In genomic region chr16:48074879-48075278, GRCm38 (mm10) we compare ENCODE assay signal across 19 mouse cellular contexts.
DNase-seq lines count a peak whose midpoint lies in the region; TF ChIP-seq lines count a peak whose summit lies in the region.
"Had no signal": no experiment of that assay in that cellular context is flagged by ENCODE, and none has a peak within 500 bp of the region (broad histone marks: within the 10 kb centered on the region; RNA-seq: fewer than 3 reads in every experiment).

No protein-coding gene starts in this region.

- H3K36me3 ChIP-seq in testis, adult 2 months (ENCODE audit: control insufficient read depth, insufficient read depth, low read length) = no peaks in the 10 kb centered on the region
- H3K36me3 ChIP-seq: embryonic facial prominence, embryonic 12.5 days; forebrain, embryonic 15.5 days; heart, embryonic 10.5 days; hindbrain, embryonic 12.5 days had no signal

- H3K27ac ChIP-seq in testis, adult 2 months (ENCODE audit: control insufficient read depth, insufficient read depth, low read depth, low read length) = no peak overlapping the region
- H3K27ac ChIP-seq in cerebellum, adult 2 months (ENCODE audit: insufficient read depth, low read length) = no peak overlapping the region
- H3K27ac ChIP-seq: embryonic facial prominence, embryonic 12.5 days; forebrain, embryonic 15.5 days; heart, embryonic 10.5 days; hindbrain, embryonic 12.5 days had no signal

- no peaks in the 10 kb centered on the region for H3K27me3 ChIP-seq in testis, adult 2 months (ENCODE audit: control insufficient read depth, insufficient read depth, low read length)
- H3K27me3 ChIP-seq in cerebellum, adult 2 months (ENCODE audit: control insufficient read depth, insufficient read depth, low read length) = no peaks in the 10 kb centered on the region
- H3K27me3 ChIP-seq: CH12.LX; embryonic facial prominence, embryonic 12.5 days; forebrain, embryonic 15.5 days; hindbrain, embryonic 12.5 days; Patski had no signal

- no peak for TF ChIP-seq CTCF in testis, adult 2 months (IDR thresholded peaks at IDR 0.05; ENCODE audit: control insufficient read depth, insufficient read depth, insufficient replicate concordance, low read depth, low read length)
- no peak for TF ChIP-seq CTCF in cerebellum, adult 2 months (IDR thresholded peaks at IDR 0.05; ENCODE audit: borderline replicate concordance, insufficient read depth, low read depth, low read length)

- peak overlapping the region; percentile 68 for H3K4me3 ChIP-seq in testis, adult 2 months (ENCODE audit: control insufficient read depth, low read depth, low read length)
- no peak overlapping the region for H3K4me3 ChIP-seq in cerebellum, adult 2 months (replicated peaks; ENCODE audit: insufficient read depth, low read depth, low read length)
- H3K4me3 ChIP-seq: embryonic facial prominence, embryonic 12.5 days; forebrain, embryonic 15.5 days; heart, embryonic 10.5 days; hindbrain, embryonic 12.5 days had no signal

- no peaks in the 10 kb centered on the region for H3K4me1 ChIP-seq in testis, adult 2 months (ENCODE audit: control insufficient read depth, insufficient read depth, low read length)
- H3K4me1 ChIP-seq in cerebellum, adult 2 months (ENCODE audit: control insufficient read depth, insufficient read depth, low read length) = no peaks in the 10 kb centered on the region
- H3K4me1 ChIP-seq: embryonic facial prominence, embryonic 12.5 days; forebrain, embryonic 15.5 days; heart, embryonic 10.5 days; hindbrain, embryonic 12.5 days had no signal

- WGBS in cerebellum, adult 2 months = 10% methylated on average over 4 of the region's 4 CpGs

- no peak for DNase-seq in testis, postnatal 10 days (ENCODE audit: low spot score)
- DNase-seq in cerebellum, adult 2 months = peak; percentile 41 to 75
- peak; percentile 36 to 57 for DNase-seq in cerebellum, postnatal 10 days
- no peak for DNase-seq in kidney, adult 9 months
- DNase-seq in gastrocnemius, adult 8-10 months (ENCODE audit: low spot score in 2 of 2) = no peak
- no peak for DNase-seq in liver
- DNase-seq: adrenal gland, postnatal 14 days; gastrocnemius, postnatal 10 days; heart, adult 18-20 months; heart, postnatal 10 days; heart, postnatal 4 days; kidney, adult 11 months had no signal

- TF ChIP-seq POLR2A in testis, adult 2 months (IDR thresholded peaks at IDR 0.05; ENCODE audit: control insufficient read depth, low read depth, low read length) = no peak
- TF ChIP-seq POLR2A in cerebellum, adult 2 months (IDR thresholded peaks at IDR 0.05; ENCODE audit: borderline replicate concordance, insufficient read depth, low read length) = no peak

Comparison
In these comparisons a context has a peak if more than half of its experiments do, and no peak if none do; other contexts are left out.
1. DNase-seq: peak in cerebellum, adult 2 months (2 of 2) and cerebellum, postnatal 10 days (2 of 2); none in testis, postnatal 10 days (single experiment), kidney, adult 9 months (single experiment), gastrocnemius, adult 8-10 months (0 of 2) and liver (single experiment).